Mouse (Mus musculus): ENCODE data around the gene Cacna2d1.

- TF ChIP-seq POLR2A (IDR thresholded peaks at IDR 0.05; ENCODE audit: borderline replicate concordance, low read depth, low read length) (no peak), CTCF (IDR thresholded peaks at IDR 0.05; ENCODE audit: low read depth, low read length) (no peak)
These were observed 68.1 kb downstream of the Cacna2d1 start for GRCm38 (mm10) chr5:16002431-16003063.
